In genomic region chr12:118056876-118057275, GRCm38 (mm10) we compare ENCODE assay signal across 11 mouse cellular contexts.
DNase-seq lines count a peak whose midpoint lies in the region; TF ChIP-seq lines count a peak whose summit lies in the region.
"Had no signal": no experiment of that assay in that cellular context is flagged by ENCODE, and none has a peak within 500 bp of the region (broad histone marks: within the 10 kb centered on the region; RNA-seq: fewer than 3 reads in every experiment).

No protein-coding gene starts in this region.

- peak; percentile 43 for DNase-seq in cerebellum, adult 11 months
- DNase-seq in cerebellum, postnatal 4 days (ENCODE audit: low spot score in 2 of 2): no peak
- peak in 1 of 2 experiments; percentile 31 for DNase-seq in layer of hippocampus, adult 2 months (ENCODE audit: low spot score in 2 of 2)
- no peak for DNase-seq in layer of hippocampus, adult 9-11 months
- DNase-seq in adipocyte (ENCODE audit: low spot score): peak; percentile 30
- DNase-seq in frontal cortex, postnatal 36 days (ENCODE audit: low spot score in 2 of 2): peak; percentile 22 to 50
- no peak for DNase-seq in gastrocnemius, adult 8-10 months (ENCODE audit: low spot score in 2 of 2)
- DNase-seq in adrenal gland, postnatal 14 days: no peak

- peak; percentile 76 for TF ChIP-seq CTCF in layer of hippocampus, adult 2 months (conservative IDR thresholded peaks at IDR 0.05)

- no peak overlapping the region for H3K27ac ChIP-seq in layer of hippocampus, adult 2 months
- H3K27ac ChIP-seq: limb, embryonic 12.5 days; macrophage; stomach, embryonic 15.5 days had no signal

- H3K4me3 ChIP-seq in layer of hippocampus, adult 2 months: no peak overlapping the region
- H3K4me3 ChIP-seq: limb, embryonic 12.5 days; stomach, embryonic 15.5 days had no signal

Comparison
In these comparisons a context has a peak if more than half of its experiments do, and no peak if none do; other contexts are left out.
1. DNase-seq: peak in cerebellum, adult 11 months (single experiment), adipocyte (single experiment) and frontal cortex, postnatal 36 days (2 of 2); none in cerebellum, postnatal 4 days (0 of 2), layer of hippocampus, adult 9-11 months (single experiment), gastrocnemius, adult 8-10 months (0 of 2) and adrenal gland, postnatal 14 days (single experiment).